Mouse (Mus musculus): ENCODE measurements around the gene Pepd.
A peak's percentile ranks its signal among the peaks of the same experiment; 100 is the strongest.

Gene Pepd

DNA sequence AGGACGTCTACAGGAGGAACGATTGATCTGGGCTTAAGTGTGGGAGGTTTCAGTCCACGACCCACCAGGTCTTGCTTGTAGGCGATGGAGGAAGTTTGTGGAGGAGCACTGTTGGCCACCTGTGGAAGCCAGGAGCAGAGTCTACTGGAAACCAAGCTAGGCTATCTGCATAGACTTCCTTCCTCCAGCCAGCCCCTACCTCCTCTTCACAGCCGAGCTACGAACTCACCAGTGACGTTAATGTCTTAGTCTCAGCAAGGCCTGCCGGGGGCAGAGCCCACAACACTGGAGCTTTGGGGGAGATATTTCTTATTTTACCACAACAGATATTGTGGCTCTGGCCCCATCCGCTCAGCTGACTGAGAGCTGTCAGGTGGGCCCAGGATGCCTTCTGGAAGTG, 73.0 kb downstream of the Pepd start:
- DNase-seq, result no peak

DNA sequence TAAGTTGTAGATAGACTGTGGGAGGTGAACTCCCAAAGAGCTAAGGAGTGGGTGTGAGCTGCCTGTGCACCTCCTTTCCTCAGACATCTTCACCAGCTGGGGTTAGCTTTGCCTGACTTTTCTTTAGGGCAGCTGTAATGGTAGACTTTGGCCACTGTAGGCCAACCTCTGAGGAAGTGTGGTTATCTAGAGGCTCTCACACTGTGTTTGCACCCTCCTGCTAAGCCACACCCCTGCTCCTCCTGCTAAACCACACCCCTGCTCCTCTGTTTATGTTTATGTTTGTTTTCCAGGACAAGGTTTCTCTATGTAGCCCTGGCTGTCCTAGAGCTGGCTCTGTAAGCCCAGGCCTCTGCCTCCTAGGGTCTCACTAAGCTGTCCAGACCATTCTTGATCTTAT, 73.5 kb downstream of the Pepd start:
- no peak for DNase-seq

DNA sequence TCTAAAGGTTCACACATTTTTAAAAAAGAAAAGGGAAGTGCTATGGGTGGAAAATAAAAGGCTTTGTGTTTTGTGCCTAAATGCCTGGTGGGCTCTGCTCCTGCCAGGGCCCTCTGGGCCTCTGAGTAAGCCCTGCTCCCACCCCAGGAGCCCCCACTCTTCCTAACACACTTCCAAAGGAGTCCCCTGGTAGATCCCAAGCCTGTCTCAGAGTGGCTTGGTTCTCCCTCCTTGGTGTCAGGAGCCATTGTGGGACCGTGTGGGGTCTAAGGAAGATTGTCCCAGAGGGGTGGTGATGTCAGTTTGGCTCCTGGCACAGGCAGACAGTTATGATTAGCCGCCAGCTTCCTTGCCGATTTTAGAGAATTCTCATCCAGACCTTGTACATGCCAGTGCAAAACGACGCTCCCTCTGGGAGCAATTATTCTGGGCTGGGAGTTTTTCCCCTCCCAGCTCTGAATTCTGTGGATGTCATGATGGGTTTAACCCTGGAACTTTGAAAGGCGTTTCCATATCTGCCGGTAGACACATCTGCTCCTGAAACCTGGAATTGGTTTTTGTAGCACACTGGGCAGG, 74.5 kb downstream of the Pepd start:
- no peak for DNase-seq

DNA sequence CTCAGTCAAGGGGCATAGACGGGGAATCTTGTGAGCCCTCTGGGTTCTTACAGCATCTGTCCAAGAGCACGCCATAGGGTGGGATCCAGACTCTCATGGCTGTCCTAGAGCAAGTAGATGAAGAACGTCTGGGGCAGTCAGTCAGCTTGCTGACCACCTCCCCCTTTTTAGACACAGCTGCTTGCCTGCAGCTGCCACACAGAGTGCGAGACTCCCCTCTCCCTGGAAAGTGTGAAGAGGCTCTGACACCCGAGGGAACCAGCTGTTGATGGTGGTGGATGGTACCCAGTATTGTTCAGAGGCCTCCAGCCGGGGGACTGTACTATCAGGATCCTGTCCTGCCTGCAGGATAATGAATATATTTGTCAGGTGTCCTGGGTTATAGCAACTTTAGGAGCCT, 75.1 kb downstream of the Pepd start:
- no peak for DNase-seq

DNA sequence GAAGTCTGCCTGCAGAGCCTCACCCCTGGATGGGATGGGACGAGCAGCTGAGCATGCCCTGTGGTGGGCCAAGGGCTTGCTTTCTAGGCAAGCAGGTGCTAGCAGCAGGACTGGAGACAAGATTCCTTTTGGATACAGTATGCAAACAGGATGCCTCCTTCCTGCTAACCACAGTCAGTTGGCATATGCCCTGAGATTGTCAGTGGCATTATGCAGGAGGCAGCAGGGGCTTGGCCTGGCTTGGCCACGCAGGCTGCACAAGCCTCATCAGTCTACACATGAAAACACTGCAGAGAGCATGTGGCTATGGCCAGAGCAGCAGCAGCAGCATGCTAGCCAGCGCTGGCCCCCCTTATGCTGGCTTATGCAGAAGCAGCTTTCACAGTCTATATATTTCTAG, 76.3 kb downstream of the Pepd start:
- DNase-seq, result no peak

DNA sequence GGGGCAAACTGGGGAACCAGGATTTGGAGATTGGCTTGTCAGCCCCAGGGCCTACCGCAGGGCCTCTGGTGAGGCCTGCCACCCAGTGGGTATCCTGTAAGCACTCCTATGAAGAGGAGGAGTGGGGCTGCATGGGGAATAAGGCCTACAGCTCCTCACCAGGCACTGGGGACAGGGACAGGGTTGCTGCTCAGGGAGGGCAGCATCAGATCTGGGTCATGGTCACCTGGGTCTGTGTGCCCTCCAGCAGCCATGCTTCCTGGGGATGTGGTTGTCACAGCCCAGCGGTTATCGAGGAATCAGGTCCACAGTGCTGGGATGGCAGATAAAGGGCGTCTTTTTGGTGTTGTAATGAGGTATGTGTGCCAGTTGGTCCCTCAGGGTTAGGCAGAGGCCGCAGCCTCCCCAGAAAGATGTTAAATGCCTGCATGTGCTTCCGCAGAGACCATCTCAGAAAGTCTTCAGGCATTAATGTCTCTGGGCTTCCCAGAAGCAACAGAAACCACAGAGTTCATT, 79.6 kb downstream of the Pepd start:
- DNase-seq, result no peak

DNA sequence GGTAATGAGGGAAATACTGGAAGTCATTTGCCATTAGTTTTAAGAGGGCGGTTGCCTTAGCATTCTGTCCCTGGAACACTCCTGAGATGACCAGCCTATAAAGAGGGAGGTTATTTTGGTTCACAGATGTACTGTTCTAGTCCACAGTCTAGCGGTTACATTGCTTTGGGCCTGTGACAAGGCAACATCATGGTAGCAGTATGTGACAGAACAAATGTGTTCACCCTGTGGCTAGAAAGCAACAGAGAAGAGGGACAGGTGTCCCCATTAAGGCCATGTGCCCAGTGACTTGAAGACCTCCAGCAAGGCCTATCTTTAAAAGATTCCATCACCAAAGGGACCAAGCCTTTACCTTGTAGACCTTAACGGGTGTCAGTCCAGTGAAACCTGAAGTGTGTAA, 80.6 kb downstream of the Pepd start:
- DNase-seq, result no peak

DNA sequence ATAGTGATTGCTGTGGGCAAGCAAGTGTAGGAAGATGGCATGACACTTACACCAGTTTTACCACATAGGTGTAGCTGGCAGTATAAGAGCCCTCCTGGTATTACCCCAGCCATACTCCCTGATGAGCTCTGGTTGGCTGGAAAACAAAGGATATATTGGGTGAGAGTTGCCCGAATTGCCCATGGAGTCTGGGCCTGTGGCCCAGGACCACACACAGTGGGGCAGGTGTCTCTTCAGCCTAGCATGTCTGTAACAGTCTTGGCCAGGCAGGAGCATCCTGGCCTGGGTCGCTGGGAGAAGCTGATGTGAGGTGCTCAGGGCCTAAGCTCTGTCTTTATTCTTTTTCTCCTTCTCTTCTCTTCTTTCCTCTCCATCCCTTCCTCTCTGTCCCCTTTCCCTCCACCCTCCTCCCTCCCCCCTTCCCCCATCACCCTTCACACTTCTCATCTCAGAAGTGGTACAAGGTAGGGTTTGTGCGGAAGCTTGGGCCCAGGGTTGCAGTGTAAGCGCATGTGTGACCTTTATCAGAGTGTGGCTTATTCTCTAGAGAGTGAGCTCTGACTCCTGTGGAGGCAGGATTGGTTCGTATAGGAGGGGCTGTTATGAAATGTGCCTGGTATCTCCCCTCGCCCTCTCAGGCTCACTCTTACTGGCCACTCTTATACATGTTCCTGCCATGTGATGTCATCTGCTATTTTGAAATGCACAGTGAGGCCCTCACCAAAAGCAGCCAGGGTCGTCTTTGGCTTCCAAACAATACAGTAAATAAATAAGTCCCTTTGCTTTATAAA, 83.9 kb downstream of the Pepd start:
- no peak for DNase-seq

DNA sequence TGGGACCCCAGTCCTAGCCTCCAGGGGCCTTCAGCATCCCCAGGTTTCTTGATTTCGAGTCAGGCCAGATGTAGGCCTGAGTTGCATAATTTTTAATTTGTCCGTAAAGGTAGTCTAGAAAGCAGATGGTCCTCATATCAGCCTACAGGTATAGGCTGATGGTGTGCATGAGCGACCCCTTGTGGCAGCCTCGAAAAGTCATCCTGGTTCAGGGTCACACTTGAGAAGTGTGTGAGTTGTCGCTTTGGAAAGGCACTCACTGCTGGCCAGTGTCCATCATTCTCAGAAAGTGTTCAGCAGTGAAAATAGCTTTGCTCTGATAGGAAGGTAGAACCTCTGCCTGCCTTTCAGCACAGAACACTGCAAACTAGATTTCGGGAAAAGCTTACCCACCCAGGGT, 88.7 kb downstream of the Pepd start:
- no peak for DNase-seq

DNA sequence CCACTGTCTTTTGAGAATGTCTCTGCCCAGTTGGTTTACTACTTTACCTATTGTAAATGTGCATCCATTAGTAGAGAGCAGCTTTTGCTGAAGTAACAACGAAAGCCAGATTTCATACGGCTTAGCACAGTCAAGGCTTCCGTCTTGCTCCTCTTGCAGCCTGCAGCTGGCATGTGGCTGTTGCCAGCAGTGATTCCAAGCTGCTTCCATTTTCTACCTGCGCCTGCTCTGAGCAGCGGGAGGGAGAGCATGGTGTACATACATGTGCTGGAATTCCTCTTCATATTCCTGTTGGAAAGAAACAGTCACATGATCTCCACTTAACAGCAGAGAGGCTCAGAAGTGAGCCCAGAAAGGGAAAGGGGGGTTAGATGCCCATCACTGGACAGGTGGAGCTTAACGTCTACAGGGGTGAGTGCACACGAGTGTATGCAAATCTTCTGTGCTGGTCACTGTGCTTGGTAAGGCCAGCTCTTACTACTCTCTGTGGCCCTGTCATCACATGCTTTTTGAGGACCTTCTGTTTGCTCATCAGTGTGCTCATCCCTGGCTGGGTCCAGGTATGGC, 91.1 kb downstream of the Pepd start:
- DNase-seq, result no peak

DNA sequence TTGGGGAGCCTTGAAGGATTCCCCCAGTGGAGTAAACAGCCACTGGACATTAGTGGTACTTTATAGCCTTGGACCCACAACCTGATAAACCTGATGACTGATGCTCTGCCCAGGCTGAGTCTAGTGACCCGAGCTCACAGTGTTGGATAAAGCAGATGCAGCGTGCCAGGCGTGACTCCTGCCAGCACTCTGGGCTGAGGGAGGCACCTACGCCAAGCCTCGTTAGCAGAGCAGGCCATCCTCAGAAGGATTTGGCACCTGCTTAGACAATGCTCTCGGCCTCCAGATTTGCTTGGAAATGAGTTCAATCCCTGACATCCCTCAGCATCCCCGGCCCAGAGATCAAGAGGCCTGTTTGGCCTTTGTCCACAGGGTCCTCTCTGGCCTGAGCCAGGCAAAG, 94.5 kb downstream of the Pepd start:
- DNase-seq, result no peak

DNA sequence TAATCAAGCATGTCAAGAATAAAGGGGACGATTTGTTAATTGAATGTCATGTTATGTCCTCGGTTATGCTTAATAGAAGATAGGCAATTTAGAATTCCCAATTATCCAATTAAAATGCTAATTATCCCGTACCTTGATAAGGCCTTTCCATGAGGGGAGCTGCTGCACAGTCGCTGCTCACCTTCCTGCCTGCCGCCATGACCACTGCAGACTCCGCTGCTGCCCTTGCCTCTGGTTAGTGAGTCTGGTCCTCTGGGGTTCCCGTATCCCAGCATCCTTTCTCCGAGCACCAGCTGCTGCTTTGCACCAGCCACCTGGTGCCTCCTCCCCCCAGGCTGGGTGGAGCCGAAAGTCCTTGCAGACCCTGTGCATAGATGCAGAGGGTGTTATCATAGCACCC, 101.0 kb downstream of the Pepd start:
- no peak for DNase-seq

DNA sequence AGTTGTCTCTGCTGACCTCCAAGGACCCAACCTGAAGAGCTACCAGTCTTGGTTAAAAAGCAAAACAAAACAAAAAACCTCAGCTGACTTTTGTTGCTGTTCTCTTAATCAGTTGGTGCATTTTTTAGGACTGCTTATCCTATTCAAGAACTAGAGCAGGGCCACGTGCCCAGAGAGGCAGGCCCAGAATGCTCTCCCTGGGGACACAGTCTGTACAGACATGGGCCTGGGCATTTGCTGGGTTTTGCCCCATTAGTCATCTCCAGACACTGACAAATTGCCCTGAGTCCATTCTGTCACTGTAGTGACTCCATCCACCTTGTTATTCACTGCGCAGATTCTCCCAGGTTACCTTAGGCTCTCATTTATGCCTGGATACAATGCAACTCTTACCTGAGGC, 103.1 kb downstream of the Pepd start:
- DNase-seq, result no peak

DNA sequence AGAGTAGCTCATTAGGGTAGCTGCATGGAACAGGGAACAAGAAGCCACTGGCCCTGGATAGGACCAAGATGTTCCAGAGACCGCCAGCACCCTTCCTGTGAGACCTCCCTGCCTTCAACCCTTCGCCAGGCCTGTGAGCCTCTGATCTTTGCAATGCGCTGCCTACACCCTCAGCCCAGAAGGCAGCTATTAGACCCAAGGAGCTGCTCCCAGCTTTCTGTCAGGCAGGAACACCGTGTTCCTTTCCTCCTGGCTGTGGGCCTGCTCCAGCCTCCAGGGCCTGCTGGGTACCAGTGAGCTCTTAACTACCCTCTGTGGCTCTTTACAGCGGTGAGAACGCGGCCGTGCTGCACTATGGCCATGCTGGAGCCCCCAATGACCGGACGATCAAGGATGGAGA, 109.2 kb downstream of the Pepd start:
- DNase-seq, result no peak

DNA sequence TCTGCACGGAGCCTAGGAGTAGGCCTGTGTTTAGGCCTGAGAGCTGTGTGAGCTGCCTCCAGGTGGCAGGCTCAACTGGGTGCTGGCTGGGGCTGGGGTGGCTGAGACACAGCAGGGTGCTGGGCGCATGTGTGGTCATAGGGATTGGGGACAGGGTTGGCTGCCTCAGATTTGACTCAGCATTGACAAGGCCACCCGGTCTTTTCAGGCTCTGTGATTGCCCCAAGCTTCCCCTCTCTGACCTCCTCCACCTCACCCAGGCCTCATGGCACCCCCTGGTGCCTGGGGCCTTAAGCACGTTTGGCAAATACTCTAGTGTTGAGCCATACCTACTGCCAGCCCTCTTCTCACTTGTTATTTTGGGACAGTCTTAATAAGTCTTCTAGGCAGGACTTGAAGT, 111.1 kb downstream of the Pepd start:
- DNase-seq, result no peak

DNA sequence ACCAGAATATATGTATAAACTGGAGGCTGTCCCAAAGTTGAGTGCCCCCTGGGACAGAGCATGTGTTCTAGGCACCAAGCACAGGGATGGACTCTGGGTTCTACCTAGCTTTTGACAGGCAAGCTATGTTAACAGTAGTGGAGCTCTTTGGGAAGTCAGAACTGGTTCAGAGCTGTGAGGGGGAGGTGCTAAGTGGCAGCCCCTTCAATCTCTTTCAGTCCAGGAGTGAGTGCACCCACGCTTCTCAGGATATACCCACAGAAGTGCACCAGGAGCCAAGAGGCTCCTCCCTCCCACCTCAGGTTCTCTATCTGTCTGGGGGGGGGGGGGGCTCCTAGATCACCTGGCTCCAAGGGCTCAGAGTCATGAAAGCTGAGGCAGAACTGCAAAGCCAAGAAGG, 112.2 kb downstream of the Pepd start:
- DNase-seq, result no peak

DNA sequence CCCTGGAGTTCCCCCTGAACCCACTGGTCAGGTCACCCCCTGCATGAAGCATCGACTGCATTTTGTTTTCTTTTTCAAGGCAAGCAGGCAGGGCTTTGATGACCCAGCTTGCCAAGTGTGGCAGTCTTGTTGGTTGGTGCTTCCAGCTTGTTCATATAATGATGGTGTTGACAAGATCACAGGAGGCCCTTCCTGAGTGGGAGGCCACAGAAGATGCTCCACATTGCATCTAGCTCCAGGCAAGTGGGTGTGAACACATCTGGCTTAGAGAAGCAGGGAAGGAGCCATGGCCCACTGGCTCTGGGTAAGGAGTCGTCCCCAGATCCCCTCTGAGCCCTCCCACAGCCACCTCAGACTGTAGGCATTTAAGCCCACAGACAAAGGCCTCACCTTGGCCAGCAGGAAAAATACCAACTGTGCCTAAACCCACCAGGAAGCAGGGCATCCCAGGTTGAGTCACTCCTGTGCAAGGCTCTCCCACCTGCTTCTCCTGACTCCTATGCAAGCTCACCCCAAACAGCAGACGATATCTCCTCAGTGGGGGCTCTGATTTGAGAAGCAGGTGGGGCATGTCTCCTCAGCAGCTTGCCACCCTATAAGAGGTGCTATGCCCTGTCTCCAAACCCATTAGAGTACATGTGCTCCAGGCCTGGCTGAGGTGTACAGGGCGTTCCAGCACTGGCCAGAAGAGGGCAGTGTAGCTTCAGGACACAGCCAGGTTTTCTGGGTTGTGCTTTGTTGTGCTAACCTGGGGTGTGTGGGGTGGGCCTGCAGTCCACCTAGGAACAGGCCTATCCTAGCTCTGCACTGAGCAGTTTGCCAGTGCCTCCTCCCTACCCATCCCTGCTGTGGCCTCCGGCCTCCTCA, 113.5 kb downstream of the Pepd start:
- DNase-seq, result peak; percentile 79

DNA sequence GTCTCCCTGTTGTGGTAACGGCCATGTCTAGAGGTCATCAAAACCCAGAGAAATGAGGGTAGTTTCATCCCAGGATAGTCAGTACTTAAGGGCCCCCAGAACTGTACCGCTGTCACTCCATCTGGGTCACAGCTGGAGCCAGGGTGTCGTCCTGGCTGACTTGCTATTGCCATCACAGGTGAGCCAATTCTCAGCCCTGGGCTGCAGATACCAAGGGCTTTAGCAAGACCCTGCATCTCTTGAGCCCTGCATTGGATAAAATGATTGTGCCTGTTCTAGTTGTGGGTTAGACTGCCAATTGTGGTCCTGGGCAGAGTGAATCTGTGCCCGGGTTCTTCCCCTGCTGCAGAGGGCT, 114.1 kb downstream of the Pepd start:
- DNase-seq, result no peak

DNA sequence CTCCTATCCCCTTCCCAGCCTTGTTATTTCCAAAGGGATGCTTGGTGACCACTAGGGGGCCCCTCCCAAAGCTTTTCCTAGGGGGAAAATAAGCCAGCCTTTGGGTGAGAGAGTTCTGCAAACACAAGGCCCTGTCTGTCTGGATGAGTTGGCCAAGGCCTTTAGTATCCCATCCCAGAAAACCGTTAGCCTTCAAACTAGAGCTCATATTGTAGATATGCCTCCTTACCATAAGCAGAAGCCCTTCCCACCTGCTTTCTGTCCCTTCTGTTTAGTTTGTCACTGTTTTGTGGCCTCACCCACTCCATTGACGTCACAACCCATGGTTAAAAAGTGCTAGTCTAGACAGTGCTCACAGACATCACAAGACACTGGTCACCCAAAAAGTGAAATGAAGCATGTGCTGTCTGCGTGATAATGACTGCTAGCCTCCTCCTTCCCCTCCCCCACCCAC, 114.7 kb downstream of the Pepd start:
- DNase-seq, result peak; percentile 33

DNA sequence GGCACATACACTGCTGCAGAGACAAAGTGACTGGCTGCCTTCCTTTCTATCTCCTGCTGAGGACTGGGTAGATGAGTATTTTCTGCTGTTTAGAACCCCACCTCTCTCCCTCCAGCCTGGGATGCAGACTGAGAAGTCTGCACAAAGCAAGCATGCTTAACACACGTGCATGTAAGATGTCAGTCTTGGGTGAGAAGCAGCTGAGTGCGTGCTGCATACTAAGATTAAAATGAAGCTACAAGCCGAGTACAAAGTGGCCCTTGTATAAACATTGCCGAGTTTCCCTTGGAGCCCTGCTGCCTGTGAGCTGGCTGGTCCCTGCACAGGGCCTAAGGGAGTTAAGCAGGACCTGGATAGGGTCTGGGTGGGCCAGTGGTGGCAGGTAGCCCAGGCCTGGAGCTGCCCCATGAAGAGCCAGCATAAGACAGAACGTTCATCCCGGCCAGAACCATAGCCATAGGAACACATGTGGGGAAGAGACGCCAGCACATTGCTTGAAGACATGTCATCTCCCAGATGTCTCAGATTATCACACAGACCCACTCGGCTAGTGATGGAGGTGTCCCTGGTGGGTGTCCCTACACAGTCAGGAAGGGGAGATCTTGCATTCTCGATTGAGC, 115.7 kb downstream of the Pepd start:
- no peak for DNase-seq

DNA sequence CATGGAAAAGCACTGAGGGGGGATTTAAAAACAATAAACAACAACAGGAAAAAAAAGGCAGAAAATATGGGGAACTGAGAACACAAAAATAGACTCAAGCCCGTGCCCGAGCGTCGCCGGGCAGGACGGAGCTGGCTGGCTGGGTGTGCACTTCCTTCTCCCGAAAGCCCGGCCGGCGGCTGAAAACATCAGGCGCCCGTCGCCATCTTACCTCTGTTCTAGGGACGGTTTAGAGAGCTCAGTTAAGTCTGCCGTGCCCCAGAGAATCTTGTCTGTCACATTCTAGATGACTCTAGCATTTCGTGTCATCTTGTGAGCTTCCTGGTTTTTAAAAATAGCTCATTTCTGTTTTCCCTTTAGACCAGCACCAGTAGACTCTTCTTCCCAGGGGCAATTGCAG, 116.4 kb downstream of the Pepd start:
- no peak for DNase-seq

DNA sequence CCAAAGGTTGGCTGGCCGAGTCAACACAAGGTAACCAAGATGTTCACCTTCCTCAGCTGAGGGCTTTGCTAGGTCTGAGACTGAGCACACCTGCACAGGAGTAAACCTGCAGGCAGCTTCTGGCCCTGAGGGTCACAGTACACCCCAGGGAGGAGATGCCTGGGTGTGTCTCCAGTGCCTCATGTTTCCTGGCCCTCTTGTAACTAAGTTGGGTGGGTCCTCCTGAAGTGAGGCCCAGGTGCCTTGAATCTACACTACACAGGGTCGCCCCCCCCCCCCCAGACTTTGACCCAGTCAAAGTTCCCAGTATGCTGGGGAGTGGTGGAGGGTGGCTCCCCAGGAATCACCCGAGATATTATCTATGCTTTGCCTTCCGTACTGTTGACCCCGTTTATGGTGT, 117.0 kb downstream of the Pepd start:
- DNase-seq, result no peak

DNA sequence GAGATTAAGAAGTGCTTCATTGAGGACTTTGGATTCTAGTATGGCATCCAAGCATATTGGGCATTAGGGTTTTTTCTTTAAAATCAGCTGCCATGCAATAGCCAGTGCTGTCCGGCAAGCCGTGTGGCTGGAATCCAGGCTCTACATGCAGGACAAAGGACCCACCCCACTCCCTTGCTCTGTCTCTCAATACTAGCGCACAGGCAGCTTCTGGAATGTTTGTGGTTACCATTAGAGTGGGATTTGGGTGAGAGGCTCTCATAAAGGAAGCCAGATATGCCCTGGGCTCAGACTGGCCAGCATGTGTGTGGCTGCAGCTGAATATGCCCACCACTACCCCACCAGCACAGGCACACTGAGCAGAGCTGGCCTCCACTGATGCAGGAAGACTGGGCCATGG, 117.5 kb downstream of the Pepd start:
- DNase-seq, result no peak
